In genomic region chr3:154536134-154536533, GRCm38 (mm10) we compare ENCODE assay signal across 17 mouse cellular contexts.
"Had no signal": no experiment of that assay in that cellular context is flagged by ENCODE, and none has a peak within 500 bp of the region (broad histone marks: within the 10 kb centered on the region; RNA-seq: fewer than 3 reads in every experiment).

No protein-coding gene starts in this region.

- H3K9ac ChIP-seq: liver, embryonic 13.5 days; liver, embryonic 15.5 days; lung, embryonic 14.5 days; midbrain, embryonic 12.5 days; neural tube, embryonic 13.5 days; neural tube, embryonic 15.5 days had no signal

- H3K4me2 ChIP-seq: liver, embryonic 13.5 days; liver, embryonic 15.5 days; lung, embryonic 14.5 days; midbrain, embryonic 12.5 days; neural tube, embryonic 13.5 days; neural tube, embryonic 15.5 days had no signal

- H3K9me3 ChIP-seq: liver, embryonic 13.5 days; liver, embryonic 15.5 days; midbrain, embryonic 10.5 days; midbrain, embryonic 12.5 days; neural tube, embryonic 13.5 days; neural tube, embryonic 15.5 days had no signal

- H3K36me3 ChIP-seq: liver, embryonic 13.5 days; liver, embryonic 15.5 days; midbrain, embryonic 10.5 days; midbrain, embryonic 12.5 days; neural tube, embryonic 13.5 days; neural tube, embryonic 15.5 days had no signal

- H3K4me1 ChIP-seq: liver, embryonic 13.5 days; liver, embryonic 15.5 days; midbrain, embryonic 10.5 days; midbrain, embryonic 12.5 days; neural tube, embryonic 13.5 days; neural tube, embryonic 15.5 days had no signal

- H3K4me3 ChIP-seq: liver, embryonic 13.5 days; liver, embryonic 15.5 days; midbrain, embryonic 10.5 days; midbrain, embryonic 12.5 days; myocyte; neural tube, embryonic 13.5 days; neural tube, embryonic 15.5 days had no signal

- H3K27me3 ChIP-seq: liver, embryonic 13.5 days; liver, embryonic 15.5 days; neural tube, embryonic 13.5 days; neural tube, embryonic 15.5 days had no signal

- H3K27ac ChIP-seq: liver, embryonic 13.5 days; liver, embryonic 15.5 days; midbrain, embryonic 10.5 days; midbrain, embryonic 12.5 days; neural tube, embryonic 13.5 days; neural tube, embryonic 15.5 days had no signal

- ATAC-seq: midbrain, embryonic 16.5 days had no signal

- DNase-seq: liver, embryonic 13.5 days; lung, adult 18-20 months; lung, embryonic 14.5 days; lung, postnatal 10 days; lung, postnatal 4 days; midbrain, embryonic 14.5 days; right cerebral cortex, postnatal 14 days; thymus, adult 2 months; thymus, postnatal 25 days; thymus, postnatal 4 days had no signal
